Mouse (Mus musculus): ENCODE results near the gene Coro7.

Coro7 gene

DNA sequence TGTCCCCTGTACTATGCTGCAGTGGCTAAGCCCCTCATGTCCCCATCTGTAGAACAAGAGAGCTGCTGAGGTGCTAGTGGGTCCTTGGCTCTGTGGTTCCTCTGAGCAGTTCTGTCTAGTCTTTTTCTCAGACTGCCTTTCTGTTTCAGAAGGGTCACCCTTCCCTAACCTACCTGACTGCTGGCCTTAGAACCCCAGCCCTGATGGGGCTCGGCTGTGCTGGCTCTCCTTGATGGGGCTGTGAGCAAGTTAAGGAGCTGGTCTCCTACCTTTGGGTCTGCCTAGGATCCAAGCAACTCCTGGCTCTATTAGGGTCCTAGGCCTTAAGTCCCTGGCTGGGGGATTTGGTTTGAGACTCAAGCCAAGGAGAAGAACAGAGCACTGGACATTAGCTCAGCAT, 64.3 kb downstream of the Coro7 start:
- no peak for DNase-seq (ENCODE audit: low spot score)

DNA sequence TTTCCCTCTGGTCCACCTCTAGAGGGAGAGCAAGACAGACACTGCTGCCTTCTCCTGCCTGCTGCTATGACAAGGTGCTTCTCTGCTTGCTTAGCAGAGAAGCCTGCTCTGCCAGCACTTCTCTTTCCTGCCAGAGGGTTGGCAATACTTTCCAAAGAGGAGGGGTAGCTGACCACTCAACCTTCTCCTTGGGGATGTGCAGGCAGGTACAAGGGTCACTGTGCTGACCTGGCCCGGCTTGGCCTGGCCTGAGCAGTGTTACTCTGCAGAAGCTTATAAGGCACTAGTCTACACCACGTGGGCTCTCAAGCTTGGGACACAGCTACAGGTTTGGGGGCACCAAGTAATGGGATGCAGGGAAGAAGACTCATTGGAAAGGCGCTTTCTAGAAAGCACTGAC, 64.9 kb downstream of the Coro7 start:
- DNase-seq (ENCODE audit: low spot score): no peak

- no peak for DNase-seq (ENCODE audit: low spot score)
Measured at GRCm38 (mm10) chr16:4613736-4614135, 65.8 kb downstream of the Coro7 start.

- no peak for DNase-seq (ENCODE audit: low spot score)
Measured at GRCm38 (mm10) chr16:4611676-4612075, 67.9 kb downstream of the Coro7 start.

DNA sequence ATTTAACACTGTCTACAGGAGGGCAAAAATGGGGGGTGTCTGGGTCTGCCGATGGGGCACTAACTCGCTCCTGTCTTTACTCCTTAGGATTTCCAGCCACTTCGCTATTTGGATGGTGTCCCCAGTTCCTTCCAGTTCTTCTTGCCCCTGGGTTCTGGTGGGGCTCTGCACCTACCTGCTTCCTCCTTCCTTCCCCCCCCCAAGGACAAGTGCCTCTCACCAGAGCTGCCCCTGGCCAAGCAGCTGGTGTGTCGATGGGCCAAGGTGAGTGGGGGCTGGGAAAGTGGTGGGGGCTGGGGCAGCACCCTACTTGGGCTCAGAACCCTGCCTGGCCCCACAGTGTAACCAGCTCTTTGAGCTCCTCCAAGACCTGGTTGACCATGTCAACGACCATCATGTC, 68.4 kb downstream of the Coro7 start:
- no peak for DNase-seq (ENCODE audit: low spot score)

GRCm38 (mm10) chr16:4608532-4609059, 71.0 kb downstream of the Coro7 start:
- DNase-seq (ENCODE audit: low spot score): no peak

- peak; percentile 71 for DNase-seq (ENCODE audit: low spot score)
Measured at GRCm38 (mm10) chr16:4607818-4608531, 71.6 kb downstream of the Coro7 start.

DNA sequence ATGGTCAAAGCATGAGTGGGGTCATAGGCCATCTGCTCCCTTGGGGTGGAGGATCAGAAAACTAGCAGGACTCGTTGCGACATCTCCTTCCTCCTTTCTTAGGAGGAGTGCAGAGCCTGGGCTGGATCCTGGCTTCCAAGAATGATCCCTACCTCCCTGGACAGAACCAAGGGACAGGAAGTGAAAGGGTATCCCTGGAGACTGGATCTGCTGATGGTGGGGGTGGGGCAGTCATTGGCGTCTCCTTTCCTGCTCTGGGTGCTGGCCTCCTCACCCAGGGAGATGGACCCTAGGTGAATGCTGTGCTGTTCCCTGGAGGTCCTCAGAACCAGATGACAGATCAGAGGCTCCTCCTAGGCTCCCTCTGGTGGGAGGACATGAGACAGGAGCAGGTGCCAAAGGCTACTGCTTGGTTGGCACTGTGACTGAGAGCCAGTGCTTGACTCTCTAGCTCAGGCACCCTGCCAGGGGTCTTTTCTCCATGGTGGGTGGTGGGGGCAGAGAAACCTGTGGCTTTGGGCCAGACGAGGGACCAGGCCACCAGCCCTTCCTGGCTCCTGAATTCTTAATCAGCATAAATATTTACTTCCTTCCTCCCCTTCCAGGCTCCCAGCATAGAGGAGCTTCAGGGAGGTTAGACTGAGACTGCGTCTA, 73.0 kb downstream of the Coro7 start:
- DNase-seq (ENCODE audit: low spot score): no peak

DNA sequence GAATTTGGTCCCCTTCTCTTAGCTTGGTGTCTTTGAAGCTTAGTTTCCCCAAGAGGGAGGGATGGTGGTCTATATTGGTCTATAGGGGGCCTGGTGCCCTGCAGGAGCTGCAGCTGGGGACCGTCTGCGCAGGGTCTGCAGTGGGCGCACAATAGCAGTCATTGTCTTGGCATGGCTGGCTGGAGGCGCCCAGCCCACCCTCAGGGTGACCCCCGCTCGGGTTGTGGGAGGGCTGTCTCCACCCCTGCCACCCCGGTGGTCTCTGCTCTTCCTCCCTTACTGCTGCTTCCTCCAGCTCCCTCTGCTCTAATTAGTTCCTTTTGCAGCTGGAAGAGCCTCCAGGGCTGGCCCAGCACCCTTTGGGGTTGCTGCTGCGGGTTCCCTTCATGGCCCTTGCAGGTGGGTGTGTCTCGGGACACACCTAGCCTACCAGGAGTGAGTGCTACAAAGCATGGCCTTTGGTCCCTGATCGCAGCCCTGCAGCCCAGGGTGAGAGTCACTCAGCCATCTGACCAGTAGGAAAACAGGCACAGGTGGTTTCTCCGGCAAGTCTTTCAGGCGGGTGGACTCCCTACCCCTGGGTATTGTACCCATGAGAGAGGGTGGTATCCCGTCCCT, 74.0 kb downstream of the Coro7 start:
- DNase-seq (ENCODE audit: low spot score): no peak

DNA sequence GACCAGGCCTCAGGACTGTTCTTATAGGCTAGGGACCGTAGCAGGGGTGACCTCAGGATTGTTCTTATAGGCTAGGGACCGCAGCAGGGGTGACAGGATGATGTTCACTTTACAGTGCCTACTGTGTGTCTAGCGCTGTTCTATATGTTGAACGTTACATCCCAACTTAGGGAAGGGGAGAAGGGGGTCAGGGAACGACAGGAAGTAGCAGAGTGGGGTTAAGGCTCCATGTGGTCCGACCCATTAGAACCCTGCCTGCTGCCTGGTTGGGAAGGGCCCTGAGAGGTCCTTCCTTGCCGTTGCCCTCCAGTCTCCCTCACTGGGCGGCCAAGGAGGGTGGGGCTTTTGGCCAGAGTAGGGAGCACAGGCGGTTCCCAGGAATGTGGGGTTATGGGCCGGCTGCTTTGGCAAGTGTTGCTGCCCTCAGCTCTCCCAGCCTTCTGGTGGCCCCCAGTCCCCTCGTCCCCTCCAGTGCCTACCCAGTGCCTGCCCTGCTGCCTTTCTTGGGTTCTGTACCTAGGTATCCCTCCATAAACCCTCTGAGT, 75.2 kb downstream of the Coro7 start:
- no peak for DNase-seq (ENCODE audit: low spot score)

DNA sequence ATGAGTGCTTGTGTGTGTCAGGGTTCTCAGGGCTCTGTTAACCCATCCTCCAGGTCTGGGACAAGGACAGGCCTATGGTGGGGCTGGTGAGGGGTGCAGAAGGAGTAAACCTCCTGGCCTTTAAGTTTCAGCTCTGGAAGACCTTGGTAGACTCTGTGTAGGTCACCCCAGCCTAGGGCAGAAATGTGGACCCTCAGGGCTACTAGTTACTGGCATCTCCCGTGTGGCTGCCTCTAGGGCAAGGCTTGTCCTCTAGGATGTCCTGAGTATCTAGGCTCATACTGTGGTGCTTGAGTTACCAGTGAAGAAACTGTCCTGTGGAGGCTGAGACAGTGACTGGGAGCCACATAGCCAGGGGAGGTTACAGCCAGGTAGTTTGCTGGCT, 76.1 kb downstream of the Coro7 start:
- no peak for DNase-seq (ENCODE audit: low spot score)

DNA sequence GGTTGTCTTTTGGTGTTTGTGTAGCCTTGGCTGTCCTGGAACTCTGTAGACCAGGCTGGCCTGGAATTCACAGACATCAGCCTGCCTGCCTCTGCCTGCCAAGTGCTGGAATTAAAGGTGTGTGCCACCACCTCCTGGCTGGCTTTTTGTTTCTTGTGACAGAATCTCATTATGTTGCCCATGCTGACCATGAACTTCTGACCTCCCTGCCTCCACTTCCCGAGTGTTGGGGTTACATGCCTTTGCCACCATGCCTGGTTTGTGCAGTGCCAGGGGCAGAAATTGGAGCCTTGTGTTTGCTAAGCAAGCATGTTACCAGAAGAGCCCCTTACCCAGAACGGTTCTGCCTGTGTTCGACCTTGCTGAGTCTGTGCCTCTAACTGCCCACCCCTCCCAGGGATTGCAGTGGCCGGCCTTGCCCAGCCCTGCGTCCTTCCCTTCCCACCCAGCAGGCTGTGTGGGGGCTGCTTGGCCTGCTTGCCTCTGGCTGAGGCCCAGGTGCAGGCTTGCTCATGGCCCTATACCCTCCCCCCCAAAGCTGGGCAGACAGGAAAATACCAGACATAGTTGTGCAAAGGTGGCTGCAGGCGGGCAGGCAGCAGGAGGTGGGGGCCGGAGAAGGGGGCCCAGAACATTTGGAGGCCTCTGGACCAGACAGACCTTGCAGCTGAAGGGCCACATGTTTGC, 76.7 kb downstream of the Coro7 start:
- DNase-seq (ENCODE audit: low spot score): no peak

- DNase-seq (ENCODE audit: low spot score): no peak
Measured at GRCm38 (mm10) chr16:4602189-4602588, 77.4 kb downstream of the Coro7 start.

GRCm38 (mm10) chr16:4600701-4601310, 78.8 kb downstream of the Coro7 start:
- DNase-seq (ENCODE audit: low spot score): no peak

- DNase-seq (ENCODE audit: low spot score): no peak
Measured at GRCm38 (mm10) chr16:4599616-4600015, 80.0 kb downstream of the Coro7 start.

- no peak for DNase-seq (ENCODE audit: low spot score)
Measured at GRCm38 (mm10) chr16:4598891-4599543, 80.6 kb downstream of the Coro7 start.

GRCm38 (mm10) chr16:4598041-4598440, 81.5 kb downstream of the Coro7 start:
- DNase-seq (ENCODE audit: low spot score): no peak

- DNase-seq (ENCODE audit: low spot score): no peak
Measured at GRCm38 (mm10) chr16:4597296-4597695, 82.3 kb downstream of the Coro7 start.

- no peak for DNase-seq (ENCODE audit: low spot score)
Measured at GRCm38 (mm10) chr16:4596836-4597235, 82.7 kb downstream of the Coro7 start.

- DNase-seq (ENCODE audit: low spot score): no peak
Measured at GRCm38 (mm10) chr16:4596141-4596728, 83.3 kb downstream of the Coro7 start.

DNA sequence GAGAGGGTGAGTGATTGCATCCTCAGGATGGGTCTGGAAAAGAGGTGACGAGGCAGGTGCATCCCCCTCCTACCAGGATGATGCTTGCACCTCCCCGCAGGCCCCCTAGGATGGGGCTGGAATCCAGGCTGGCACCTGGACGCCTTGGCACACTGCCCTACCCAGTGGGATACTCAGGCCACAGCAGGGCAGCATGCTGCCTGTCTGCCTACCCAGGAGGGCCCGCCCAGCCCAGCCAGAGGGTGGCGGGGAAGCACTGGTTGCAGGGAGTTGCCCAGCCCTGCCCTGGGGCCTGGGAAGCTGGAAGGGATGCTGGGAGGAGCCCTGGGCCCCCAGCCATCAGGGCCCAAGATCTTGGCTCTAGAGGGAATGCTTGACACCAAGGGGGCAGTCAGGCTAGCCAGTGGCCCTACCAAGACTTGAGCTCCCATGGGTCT, 84.0 kb downstream of the Coro7 start:
- no peak for DNase-seq (ENCODE audit: low spot score)
